Mouse (Mus musculus) stomach, embryonic 14.5 days (tissue): ENCODE results near the gene Nedd9. TPM values are rescaled to one million over a fixed set of nuclear protein-coding genes. Genes with fewer than 3 reads are reported as not detected.

ENCODE experiments used
- ATAC-seq: fragments of 200-750 bp; cut with Nextera tagmentation; 2 replicates; pipeline ENCODE4 v1.8.0; 2017; ENCODE audit warnings: low read depth, moderate TSS enrichment; ENCODE audit not compliant: insufficient number of reproducible peaks, insufficient read depth, low FRiP score
- H3K27ac ChIP-seq: fragments of 300-500 bp; sonication (generic); 2 replicates; pipeline ENCODE4 v1.5.1; 2014; ENCODE audit warnings: mild to moderate bottlenecking, low read length, moderate library complexity, mixed read lengths
- H3K27me3 ChIP-seq: fragments of 300-500 bp; sonication (generic); 2 replicates; pipeline ENCODE4 v1.6.1; 2014; ENCODE audit warnings: low read length, control low read depth, mixed read lengths; ENCODE audit not compliant: control insufficient read depth, insufficient read depth
- H3K36me3 ChIP-seq: fragments of 300-500 bp; sonication (generic); 2 replicates; pipeline ENCODE4 v1.6.1; 2014; ENCODE audit warnings: mild to moderate bottlenecking, control low read depth, low read length, moderate library complexity, mixed read lengths; ENCODE audit not compliant: control insufficient read depth, insufficient read depth
- H3K4me1 ChIP-seq: fragments of 300-500 bp; sonication (generic); 2 replicates; pipeline ENCODE4 v1.6.1; 2014; ENCODE audit warnings: low read length, control low read depth, mixed read lengths; ENCODE audit not compliant: control insufficient read depth, insufficient read depth
- H3K4me2 ChIP-seq: fragments of 300-500 bp; sonication (generic); replicated peaks from 2 replicates; pipeline ENCODE4 v1.6.1; 2014; ENCODE audit warnings: low read depth, low read length, control low read depth
- H3K4me3 ChIP-seq: fragments of 300-500 bp; sonication (generic); 2 replicates; pipeline ENCODE4 v1.5.1; 2014; ENCODE audit warnings: low read depth, low read length, control low read depth
- H3K9ac ChIP-seq: fragments of 300-500 bp; sonication (generic); replicated peaks from 2 replicates; pipeline ENCODE4 v1.6.1; 2014; ENCODE audit warnings: low read depth, mild to moderate bottlenecking, control low read depth, low read length, moderate library complexity, mixed read lengths
- H3K9me3 ChIP-seq: fragments of 300-500 bp; sonication (generic); 2 replicates; pipeline ENCODE4 v1.6.1; 2016; ENCODE audit warnings: low read depth, low read length, control low read depth; ENCODE audit not compliant: control insufficient read depth
- WGBS: fragments of 180-500 bp; shearing (Covaris S2); extraction: QIAGEN DNeasy Blood & Tissue Kit; methylation state at CpG from one replicate; pipeline ENCODE4 v1.1.7; 2014; 5-methylcytosine and 5-hydroxymethylcytosine counted together
- polyA plus RNA-seq: library from polyadenylated mRNA; unstranded; fragments of >200 nt; fragmentation: Nextera tagmentation; extraction: Ambion mirVana; gene quantifications from 2 replicates; pipeline ENCODE4 v1.2.1, GENCODE M21; 2014

Nedd9 gene
- polyA plus RNA-seq, 1 experiment from 2014 or later, result 33.3 TPM

DNA sequence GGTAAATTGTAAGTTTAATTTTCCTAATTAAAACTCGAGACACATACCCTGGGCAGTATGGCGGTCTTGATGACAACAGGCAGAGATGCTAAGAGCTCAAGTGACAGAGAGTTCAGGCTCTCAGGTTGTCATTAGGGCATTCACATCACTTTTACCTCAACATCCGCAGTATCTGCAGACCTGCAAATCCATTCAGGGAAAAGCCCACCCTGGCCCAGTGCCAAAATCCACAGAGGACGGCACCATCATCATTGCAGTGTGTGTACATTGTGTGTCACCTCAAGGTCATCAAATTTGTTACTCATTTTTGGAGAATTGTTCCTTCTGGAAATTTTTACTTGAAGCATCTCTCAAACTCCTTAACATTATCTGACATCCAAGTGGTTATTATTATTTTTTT, 102.3 kb downstream of the Nedd9 start:
- no peak overlapping the region for H3K27ac ChIP-seq
- no peak for ATAC-seq
- WGBS, result 54% methylated on average over 4 of the region's 4 CpGs

DNA sequence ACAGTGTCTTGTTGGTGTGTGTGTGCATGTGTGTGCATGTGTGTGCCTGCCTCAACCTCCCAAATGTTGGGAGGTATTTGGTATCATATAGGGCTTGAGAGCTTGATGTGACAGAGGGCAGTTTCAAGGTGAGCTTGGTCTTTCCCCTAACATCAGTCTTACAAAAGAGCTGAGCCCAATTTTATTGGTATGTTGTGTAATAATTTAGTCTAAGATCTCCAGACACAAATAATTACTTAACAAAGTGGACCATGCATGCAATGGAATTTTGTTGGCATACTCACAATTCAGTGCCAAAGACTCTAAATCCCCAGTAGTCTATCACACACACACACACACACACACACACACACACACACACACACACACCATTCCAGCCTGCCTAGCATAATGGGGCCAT, 104.5 kb downstream of the Nedd9 start:
- no peak for ATAC-seq
- Histone ChIP-seq H3K27ac (no peak overlapping the region), H3K4me3 (no peak overlapping the region), H3K9ac (no peak overlapping the region), H3K4me2 (no peak overlapping the region), H3K9me3 (no peaks in the 10 kb centered on the region), H3K36me3 (no peaks in the 10 kb centered on the region), H3K4me1 (no peaks in the 10 kb centered on the region), H3K27me3 (no peaks in the 10 kb centered on the region)

More for the DNA sequence above, 102.3 kb downstream of the Nedd9 start:
- H3K4me3 ChIP-seq, result no peak overlapping the region
- no peaks in the 10 kb centered on the region for H3K36me3 ChIP-seq
- no peaks in the 10 kb centered on the region for H3K27me3 ChIP-seq
- H3K4me1 ChIP-seq, result no peaks in the 10 kb centered on the region
- H3K9me3 ChIP-seq, result no peaks in the 10 kb centered on the region
- no peak overlapping the region for H3K9ac ChIP-seq
- H3K4me2 ChIP-seq, result no peak overlapping the region

DNA sequence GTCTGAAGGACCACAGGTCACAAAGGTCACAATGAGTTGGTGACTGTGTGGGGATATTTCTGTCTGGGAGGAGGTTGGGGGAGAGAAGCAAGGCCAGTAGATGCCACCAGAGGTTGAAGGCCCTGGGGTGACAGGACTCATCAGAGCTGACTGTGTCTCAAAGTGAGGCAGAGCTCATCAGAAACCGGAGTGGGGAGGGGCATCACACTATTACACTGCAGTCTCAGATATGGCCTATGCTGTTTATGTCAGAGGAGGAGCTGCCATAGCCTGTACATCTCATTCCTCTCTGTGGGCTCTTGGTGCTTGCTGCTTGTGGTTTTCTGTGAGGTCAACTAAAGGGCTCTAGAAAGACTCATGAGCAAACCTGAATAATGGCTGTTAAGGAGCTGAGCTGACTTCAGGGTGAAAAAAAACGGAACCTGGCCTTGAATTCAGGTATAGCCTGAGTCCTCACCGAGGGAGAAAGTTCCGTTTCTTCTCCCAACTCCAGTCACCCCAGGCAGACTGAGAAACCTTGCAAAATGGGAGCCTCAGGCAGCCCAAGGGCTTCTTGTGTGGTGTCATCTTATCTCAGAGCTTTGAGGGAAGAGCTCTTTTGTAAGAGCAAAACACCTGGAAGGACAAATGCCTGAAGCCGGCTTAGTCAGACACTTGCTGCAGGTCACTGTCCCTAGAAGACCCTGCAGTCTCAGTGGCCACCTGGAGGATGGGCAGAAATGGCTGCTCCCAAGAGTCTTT, 105.2 kb downstream of the Nedd9 start:
- ATAC-seq, result no peak
- no peaks in the 10 kb centered on the region for H3K27me3 ChIP-seq
- 83% methylated on average over 5 of the region's 5 CpGs for WGBS
- H3K4me1 ChIP-seq, result no peaks in the 10 kb centered on the region
- H3K4me2 ChIP-seq, result no peak overlapping the region
- H3K27ac ChIP-seq, result no peak overlapping the region
- H3K9me3 ChIP-seq, result no peaks in the 10 kb centered on the region
- H3K36me3 ChIP-seq, result no peaks in the 10 kb centered on the region
- no peak overlapping the region for H3K4me3 ChIP-seq
- no peak overlapping the region for H3K9ac ChIP-seq

DNA sequence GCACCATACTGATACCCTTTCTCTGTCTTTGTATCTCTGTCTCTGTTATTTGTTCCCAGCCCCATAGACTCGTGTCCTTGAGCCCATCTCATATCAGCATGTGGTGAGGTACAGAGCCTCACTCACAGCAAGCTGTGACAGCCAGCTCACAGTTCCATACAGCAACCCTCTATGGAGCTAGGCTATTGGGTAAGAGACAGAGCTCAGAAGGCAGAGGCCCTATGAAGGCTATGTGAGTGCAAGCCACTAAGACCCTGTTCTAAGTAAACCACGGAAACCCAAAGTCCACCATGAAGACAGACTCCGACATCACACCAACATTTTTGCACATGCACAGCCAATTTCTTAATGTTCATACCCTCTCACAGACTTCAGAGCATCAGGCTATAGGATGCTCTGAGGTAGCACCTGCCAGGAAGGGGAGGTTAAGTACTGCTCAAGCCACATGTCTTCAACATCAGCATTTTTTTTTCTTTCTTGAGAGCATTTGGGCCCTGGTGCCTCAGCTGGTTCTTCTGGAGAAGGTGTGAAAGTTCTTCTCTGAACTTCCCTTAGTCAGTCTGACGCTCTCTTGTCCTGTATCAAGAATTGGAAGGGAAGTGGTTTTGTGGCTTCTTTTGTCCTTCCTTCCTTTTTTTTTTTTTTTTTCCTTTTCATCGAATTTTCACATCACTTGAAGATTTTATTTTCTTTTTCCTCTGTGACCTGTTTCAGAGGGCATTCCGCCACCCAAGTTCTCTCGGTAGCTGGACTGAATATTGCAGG, 105.9 kb downstream of the Nedd9 start:
- 79% methylated on average over 7 of the region's 7 CpGs for WGBS
- Histone ChIP-seq H3K27me3 (no peaks in the 10 kb centered on the region), H3K4me1 (no peaks in the 10 kb centered on the region), H3K27ac (no peak overlapping the region), H3K4me2 (no peak overlapping the region), H3K9ac (no peak overlapping the region), H3K4me3 (no peak overlapping the region), H3K36me3 (no peaks in the 10 kb centered on the region), H3K9me3 (no peaks in the 10 kb centered on the region)
- no peak for ATAC-seq

DNA sequence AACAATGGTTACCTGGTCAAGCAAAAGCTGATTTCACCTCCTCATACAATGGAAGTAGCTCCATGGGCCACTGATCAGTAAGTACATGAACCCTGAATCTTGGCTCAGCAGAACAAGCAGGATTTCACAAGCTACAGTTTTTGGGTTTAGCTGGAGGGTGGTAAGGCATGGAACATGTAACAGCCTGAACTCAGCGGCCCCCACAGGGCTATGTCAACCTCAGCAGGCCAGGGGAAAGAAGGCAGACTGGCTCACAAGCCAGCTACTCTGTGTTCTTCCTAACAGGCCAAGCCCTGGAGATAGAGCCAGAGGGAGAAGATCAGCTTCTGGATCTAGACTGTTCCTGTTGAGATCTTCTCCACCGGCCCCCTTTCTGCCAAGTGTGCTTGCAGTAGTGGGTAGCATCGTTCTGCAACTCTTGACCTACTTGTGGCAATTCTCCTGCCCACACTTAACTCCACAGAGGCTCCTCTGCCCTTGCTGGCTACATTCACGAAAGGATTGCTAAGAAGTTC, 107.2 kb downstream of the Nedd9 start:
- 84% methylated on average over 4 of the region's 4 CpGs for WGBS

DNA sequence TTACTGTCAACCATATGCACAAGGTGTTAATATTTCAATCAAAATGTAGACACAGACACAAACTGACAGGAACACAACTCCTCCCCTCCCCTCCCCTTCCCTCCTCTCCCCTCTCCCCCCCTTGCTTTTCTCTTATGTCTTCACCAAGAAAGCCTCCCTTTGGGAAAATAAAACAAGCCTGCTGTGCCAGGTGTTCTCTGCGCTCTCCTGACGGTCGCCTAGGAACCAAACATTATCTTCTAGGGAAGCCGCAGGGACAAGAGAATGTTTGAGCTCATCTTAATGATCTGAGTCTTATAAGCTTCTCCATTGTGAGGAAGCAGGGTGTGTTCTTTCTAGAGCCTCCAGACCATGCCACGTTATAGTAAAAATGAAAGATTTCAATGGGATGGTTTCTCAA, 108.7 kb downstream of the Nedd9 start:
- no peak for ATAC-seq
- WGBS, result 55% methylated on average over 5 of the region's 5 CpGs

More for the DNA sequence above, 107.2 kb downstream of the Nedd9 start:
- no peaks in the 10 kb centered on the region for H3K9me3 ChIP-seq
- no peaks in the 10 kb centered on the region for H3K36me3 ChIP-seq
- H3K4me1 ChIP-seq, result no peaks in the 10 kb centered on the region
- ATAC-seq, result no peak
- H3K4me3 ChIP-seq, result no peak overlapping the region
- H3K27me3 ChIP-seq, result no peaks in the 10 kb centered on the region
- no peak overlapping the region for H3K27ac ChIP-seq
- H3K9ac ChIP-seq, result no peak overlapping the region
- no peak overlapping the region for H3K4me2 ChIP-seq

DNA sequence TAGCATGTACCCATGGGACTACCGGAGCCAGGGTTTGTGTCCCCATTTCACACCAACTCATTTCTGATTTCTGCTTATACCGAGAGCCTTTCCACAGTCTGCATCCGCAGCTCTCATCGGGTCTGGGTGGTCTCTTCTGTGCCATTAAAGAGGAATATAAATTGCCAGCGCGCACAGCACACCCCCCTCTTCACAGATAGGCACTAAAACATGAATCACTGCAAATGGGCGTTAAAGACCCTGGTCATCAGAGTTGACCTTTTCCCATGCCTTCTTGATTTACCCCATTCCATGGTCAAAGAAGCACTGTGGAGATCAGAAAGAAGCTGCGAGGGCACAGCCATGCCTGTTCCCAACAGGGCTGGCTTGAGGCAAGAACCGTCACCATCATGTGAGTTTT, 109.3 kb downstream of the Nedd9 start:
- WGBS, result 70% methylated on average over 9 of the region's 9 CpGs
- H3K27me3 ChIP-seq, result no peaks in the 10 kb centered on the region
- H3K27ac ChIP-seq, result no peak overlapping the region

More for the DNA sequence above, 108.7 kb downstream of the Nedd9 start:
- Histone ChIP-seq H3K4me3 (no peak overlapping the region), H3K27ac (no peak overlapping the region), H3K27me3 (no peaks in the 10 kb centered on the region), H3K9ac (no peak overlapping the region), H3K36me3 (no peaks in the 10 kb centered on the region), H3K4me1 (no peaks in the 10 kb centered on the region), H3K9me3 (no peaks in the 10 kb centered on the region), H3K4me2 (no peak overlapping the region)

DNA sequence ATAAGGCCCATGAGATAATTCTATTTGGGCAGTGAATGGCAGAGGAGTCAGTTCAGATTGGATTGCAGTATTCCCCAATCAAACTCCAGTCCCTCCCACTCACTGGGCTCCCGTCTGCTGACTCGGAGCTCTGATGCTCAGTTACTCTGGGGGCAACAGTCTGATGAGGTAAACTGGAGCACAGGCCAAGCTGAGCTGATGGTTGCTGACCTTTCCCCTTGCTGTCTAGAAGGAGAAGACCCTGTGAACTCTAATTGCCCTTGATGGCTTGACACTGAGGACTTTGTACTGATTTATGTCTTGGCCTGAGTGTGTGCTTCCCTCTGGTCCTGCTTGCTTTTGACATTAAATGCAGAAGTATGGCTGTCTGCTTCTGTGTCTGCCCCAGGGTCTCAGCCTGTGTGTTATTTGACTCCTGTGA, 110.1 kb downstream of the Nedd9 start:
- 38% methylated on average over 2 of the region's 2 CpGs for WGBS
- no peaks in the 10 kb centered on the region for H3K9me3 ChIP-seq
- no peak for ATAC-seq

More for the DNA sequence above, 109.3 kb downstream of the Nedd9 start:
- Histone ChIP-seq H3K9me3 (no peaks in the 10 kb centered on the region), H3K9ac (no peak overlapping the region), H3K4me1 (no peaks in the 10 kb centered on the region), H3K36me3 (no peaks in the 10 kb centered on the region), H3K4me2 (no peak overlapping the region), H3K4me3 (no peak overlapping the region)
- no peak for ATAC-seq

More for the DNA sequence above, 110.1 kb downstream of the Nedd9 start:
- H3K4me3 ChIP-seq, result no peak overlapping the region
- H3K4me1 ChIP-seq, result no peaks in the 10 kb centered on the region
- H3K9ac ChIP-seq, result no peak overlapping the region
- no peak overlapping the region for H3K4me2 ChIP-seq
- no peaks in the 10 kb centered on the region for H3K27me3 ChIP-seq
- H3K27ac ChIP-seq, result no peak overlapping the region
- no peaks in the 10 kb centered on the region for H3K36me3 ChIP-seq
